8 mouse cellular contexts compared by ENCODE assay signal in genomic region chr9:121791757-121792521, GRCm38 (mm10). TPM values are rescaled to one million over a fixed set of nuclear protein-coding genes. Genes with fewer than 3 reads are reported as not detected.
DNase-seq lines count a peak whose midpoint lies in the region; ATAC-seq and TF ChIP-seq lines count a peak whose summit lies in the region.
"Had no signal": no experiment of that assay in that cellular context is flagged by ENCODE, and none has a peak within 500 bp of the region (broad histone marks: within the 10 kb centered on the region; RNA-seq: fewer than 3 reads in every experiment).

Gene Hhatl (minus strand): TSS chr9:121792507.

- H3K4me2 ChIP-seq in lung, embryonic 14.5 days, result no peak within 1 kb of the TSS

- ATAC-seq in lung, embryonic 14.5 days (ENCODE audit: insufficient read depth), result 0 out of 2 replicates have a peak, but pooled peaks have one; percentile 23
- ATAC-seq in inflammation-experienced regulatory T-cells, adult 6 months, result no peak

- no peak within 1 kb of the TSS for H3K27ac ChIP-seq in lung, embryonic 14.5 days (ENCODE audit: low read depth)
- H3K27ac ChIP-seq in kidney, adult 2 months (ENCODE audit: insufficient read depth, low read depth, low read length), result 0 out of 2 replicates have a peak within 1 kb of the TSS, but pooled peaks have one; percentile 2

- H3K9me3 ChIP-seq in lung, embryonic 14.5 days (ENCODE audit: low read depth, low read length), result no peaks in the 10 kb centered on the region

- no peak for DNase-seq in lung, embryonic 14.5 days
- no peak for DNase-seq in lung, postnatal 4 days
- DNase-seq in heart, adult 18-20 months, result peak; percentile 54 to 60
- DNase-seq in kidney, adult 2 months, result peak; percentile 46
- DNase-seq in skeletal muscle tissue, adult 2 months (ENCODE audit: low read depth, low spot score), result peak; percentile 81
- no peak for DNase-seq in ovary, postnatal 10 days (ENCODE audit: low spot score)

- H3K9ac ChIP-seq in lung, embryonic 14.5 days, result no peak within 1 kb of the TSS

- TF ChIP-seq POLR2A in kidney, adult 2 months (IDR thresholded peaks at IDR 0.05; ENCODE audit: low read depth, low read length), result no peak

- no peak within 1 kb of the TSS for H3K4me3 ChIP-seq in lung, embryonic 14.5 days (ENCODE audit: low read depth, low read length)
- H3K4me3 ChIP-seq in kidney, adult 2 months (ENCODE audit: insufficient read depth, low read depth, low read length), result peak within 1 kb of the TSS; percentile 11

- TF ChIP-seq CTCF in lung, embryonic 14.5 days (IDR thresholded peaks at IDR 0.05; ENCODE audit: low read depth), result no peak
- TF ChIP-seq CTCF in kidney, adult 2 months (conservative IDR thresholded peaks at IDR 0.05; ENCODE audit: insufficient read depth, insufficient read length, low read depth, low read length), result no peak

- H3K36me3 ChIP-seq in lung, embryonic 14.5 days (ENCODE audit: insufficient read depth), result no peaks in the 10 kb centered on the region
- no peaks in the 10 kb centered on the region for H3K36me3 ChIP-seq in kidney, adult 2 months (ENCODE audit: control insufficient read depth, insufficient read depth, low read length)

- no peaks in the 10 kb centered on the region for H3K4me1 ChIP-seq in lung, embryonic 14.5 days (ENCODE audit: insufficient read depth)
- H3K4me1 ChIP-seq in kidney, adult 2 months (ENCODE audit: control insufficient read depth, insufficient read depth, low read length), result no peaks in the 10 kb centered on the region

- H3K27me3 ChIP-seq in lung, embryonic 14.5 days (ENCODE audit: insufficient read depth, low read length), result no peaks in the 10 kb centered on the region
- no peaks in the 10 kb centered on the region for H3K27me3 ChIP-seq in kidney, adult 2 months (replicated peaks; ENCODE audit: control insufficient read depth, insufficient read depth, low read length)

- 44% methylated on average over 24 of the region's 24 CpGs for WGBS in lung, embryonic 14.5 days
- 29% methylated on average over 24 of the region's 24 CpGs for WGBS in kidney, adult 2 months

RNA-seq across cellular contexts. Expression of gene Hhatl, which starts in this region (rescaled TPM):
- polyA plus RNA-seq in lung, embryonic 14.5 days (2014; fragmentation: Nextera tagmentation; extraction: Ambion mirVana), result 0.34 and 0.91 TPM in 2 replicates
- total RNA-seq in heart, adult 18-20 months (2021), result 100 to 1,000 TPM in 1 of 2 experiments, 10 to 100 TPM in 1; 95.1 to 119 TPM
- 19.1 and 22.5 TPM in 2 replicates for polyA plus RNA-seq in kidney, adult 2 months (2012; rRNA removed)
- polyA plus RNA-seq in inflammation-experienced regulatory T-cells, adult 6 months (2017; shearing (Covaris generic)), result not detected
- total RNA-seq: MEL had no signal

Comparison
In these comparisons a context has a peak if more than half of its experiments do, and no peak if none do; other contexts are left out.
1. RNA of gene Hhatl (polyA plus RNA-seq): 19.1 to 22.5 TPM in kidney, adult 2 months; 0.34 to 0.91 TPM in lung, embryonic 14.5 days and not detected in inflammation-experienced regulatory T-cells, adult 6 months; every median in the first group is over 10 times any median in the second.
2. Peak in ATAC-seq in lung, embryonic 14.5 days; RNA of the gene not detected or under 1 TPM.
3. DNase-seq: peak in heart, adult 18-20 months (2 of 2), kidney, adult 2 months (single experiment) and skeletal muscle tissue, adult 2 months (single experiment); none in lung, embryonic 14.5 days (single experiment), lung, postnatal 4 days (0 of 2) and ovary, postnatal 10 days (single experiment).